Mouse (Mus musculus) heart, embryonic 12.5 days (tissue): ENCODE measurements around the gene Ptx3. TPM values are rescaled to one million over a fixed set of nuclear protein-coding genes. Genes with fewer than 3 reads are reported as not detected.
A peak's percentile ranks its signal among the peaks of the same experiment; 100 is the strongest.
"Not testable (repeated sequence)": the region's sequence is repeated elsewhere in the genome, so short reads cannot be mapped to it uniquely, and the experiment has no call there.

ENCODE experiments used
- ATAC-seq: fragments of 200-750 bp; cut with Nextera tagmentation; 2 replicates; pipeline ENCODE4 v1.8.0; 2017; ENCODE audit warnings: moderate TSS enrichment, moderate library complexity; ENCODE audit not compliant: insufficient number of reproducible peaks, low FRiP score
- H3K27ac ChIP-seq: fragments of 300-500 bp; sonication (generic); 2 replicates; pipeline ENCODE4 v1.5.1; 2016; ENCODE audit warnings: mild to moderate bottlenecking, moderate library complexity; ENCODE audit not compliant: poor library complexity, severe bottlenecking
- H3K27me3 ChIP-seq: fragments of 300-500 bp; sonication (generic); replicated peaks from 2 replicates; pipeline ENCODE4 v1.6.1; 2016; ENCODE audit warnings: mild to moderate bottlenecking, moderate library complexity
- H3K36me3 ChIP-seq: fragments of 300-500 bp; sonication (generic); 2 replicates; pipeline ENCODE4 v1.6.1; 2016; ENCODE audit warnings: mild to moderate bottlenecking, moderate library complexity
- H3K4me1 ChIP-seq: fragments of 300-500 bp; sonication (generic); replicated peaks from 2 replicates; pipeline ENCODE4 v1.6.1; 2016; ENCODE audit warnings: mild to moderate bottlenecking
- H3K4me2 ChIP-seq: fragments of 300-500 bp; sonication (generic); 2 replicates; pipeline ENCODE4 v1.6.1; 2016; ENCODE audit warnings: mild to moderate bottlenecking, moderate library complexity
- H3K4me3 ChIP-seq: fragments of 300-500 bp; sonication (generic); 2 replicates; pipeline ENCODE4 v1.5.1; 2016; ENCODE audit warnings: mild to moderate bottlenecking
- H3K9ac ChIP-seq: fragments of 300-500 bp; sonication (generic); 2 replicates; pipeline ENCODE4 v1.6.1; 2016; ENCODE audit warnings: mild to moderate bottlenecking, moderate library complexity
- H3K9me3 ChIP-seq: fragments of 300-500 bp; sonication (generic); replicated peaks from 2 replicates; pipeline ENCODE4 v1.6.1; 2016; ENCODE audit warnings: mild to moderate bottlenecking, moderate library complexity
- WGBS: fragments of 180-500 bp; shearing (Covaris S2); methylation state at CpG from one replicate; pipeline ENCODE4 v1.1.7; 2016; 5-methylcytosine and 5-hydroxymethylcytosine counted together
- polyA plus RNA-seq: library from polyadenylated mRNA; unstranded; fragments of >200 nt; fragmentation: Nextera tagmentation; extraction: Ambion mirVana; gene quantifications from 2 replicates; pipeline ENCODE4 v1.2.1, GENCODE M21; 2016

Gene Ptx3
- polyA plus RNA-seq, 1 experiment from 2014 or later = 8.6 TPM

- ATAC-seq, H3K9me3 ChIP-seq, H3K4me1 ChIP-seq, H3K9ac ChIP-seq, H3K4me2 ChIP-seq, H3K36me3 ChIP-seq, H3K4me3 ChIP-seq, H3K27me3 ChIP-seq, H3K27ac ChIP-seq: not testable (repeated sequence)
- WGBS = 36% methylated on average over 4 of the region's 4 CpGs
These were observed 16.6 kb downstream of the Ptx3 start for GRCm38 (mm10) chr3:66236234-66236871.

- Histone ChIP-seq H3K9me3 (no peaks in the 10 kb centered on the region), H3K4me2 (no peak overlapping the region), H3K9ac (no peak overlapping the region), H3K27me3 (no peaks in the 10 kb centered on the region), H3K4me3 (no peak overlapping the region), H3K4me1 (no peaks in the 10 kb centered on the region), H3K36me3 (no peaks in the 10 kb centered on the region), H3K27ac (no peak overlapping the region)
- no peak for ATAC-seq
These were observed 20.8 kb downstream of the Ptx3 start for GRCm38 (mm10) chr3:66240476-66240875.

- no peaks in the 10 kb centered on the region for H3K9me3 ChIP-seq
- H3K36me3 ChIP-seq = no peaks in the 10 kb centered on the region
- no peak for ATAC-seq
- H3K27me3 ChIP-seq = no peaks in the 10 kb centered on the region
- no peak overlapping the region for H3K4me3 ChIP-seq
- peak overlapping the region; percentile 23; the same call in 1 of the 2 replicates for H3K4me2 ChIP-seq
- 0 out of 2 replicates have a peak overlapping the region, but pooled peaks have one; percentile 11 for H3K27ac ChIP-seq
- H3K4me1 ChIP-seq = peaks cover 17% of the 10 kb centered on the region
- WGBS = 39% methylated on average over 7 of the region's 7 CpGs
- H3K9ac ChIP-seq = no peak overlapping the region
These were observed 32.1 kb downstream of the Ptx3 start for GRCm38 (mm10) chr3:66251842-66252241.

- no peaks in the 10 kb centered on the region for H3K36me3 ChIP-seq
- no peak overlapping the region for H3K9ac ChIP-seq
- H3K4me2 ChIP-seq = no peak overlapping the region
- H3K9me3 ChIP-seq = no peaks in the 10 kb centered on the region
- H3K27ac ChIP-seq = no peak overlapping the region
- no peak overlapping the region for H3K4me3 ChIP-seq
- no peak for ATAC-seq
- peaks cover 12% of the 10 kb centered on the region; the same call in 1 of the 2 replicates for H3K4me1 ChIP-seq
- H3K27me3 ChIP-seq = no peaks in the 10 kb centered on the region
- WGBS = 76% methylated on average over 9 of the region's 9 CpGs
These were observed 34.9 kb downstream of the Ptx3 start for GRCm38 (mm10) chr3:66254504-66255105.

GRCm38 (mm10) chr3:66262319-66262718, 42.6 kb downstream of the Ptx3 start:
- H3K27me3 ChIP-seq = no peaks in the 10 kb centered on the region
- 27% methylated on average over 5 of the region's 5 CpGs for WGBS
- no peaks in the 10 kb centered on the region for H3K4me1 ChIP-seq
- H3K36me3 ChIP-seq = no peaks in the 10 kb centered on the region
- H3K9me3 ChIP-seq = no peaks in the 10 kb centered on the region
- ATAC-seq = no peak
- H3K4me2 ChIP-seq = no peak overlapping the region
- no peak overlapping the region for H3K9ac ChIP-seq
- no peak overlapping the region for H3K4me3 ChIP-seq
- no peak overlapping the region for H3K27ac ChIP-seq

GRCm38 (mm10) chr3:66263270-66263669, 43.6 kb downstream of the Ptx3 start:
- no peaks in the 10 kb centered on the region for H3K36me3 ChIP-seq
- H3K4me1 ChIP-seq = no peaks in the 10 kb centered on the region
- no peaks in the 10 kb centered on the region for H3K9me3 ChIP-seq
- H3K9ac ChIP-seq = no peak overlapping the region
- no peak overlapping the region for H3K4me3 ChIP-seq
- WGBS = 79% methylated on average over 4 of the region's 4 CpGs
- H3K4me2 ChIP-seq = no peak overlapping the region
- no peaks in the 10 kb centered on the region for H3K27me3 ChIP-seq
- H3K27ac ChIP-seq = no peak overlapping the region
- ATAC-seq = no peak

Other genes starting within 250 kb of the Ptx3 start
- gene Veph1, start 76.9 kb downstream of the Ptx3 start, polyA plus RNA-seq = 0.75 and 1.2 TPM in 2 replicates